Mouse (Mus musculus): Measurements from ENCODE around the gene Ctps2. TPM values are rescaled to one million over a fixed set of nuclear protein-coding genes. Genes with fewer than 3 reads are reported as not detected.

The Ctps2 gene
- total RNA-seq, 4 experiments from 2014 or later, result 10.4 to 13.8 (median 12.2) TPM

DNA sequence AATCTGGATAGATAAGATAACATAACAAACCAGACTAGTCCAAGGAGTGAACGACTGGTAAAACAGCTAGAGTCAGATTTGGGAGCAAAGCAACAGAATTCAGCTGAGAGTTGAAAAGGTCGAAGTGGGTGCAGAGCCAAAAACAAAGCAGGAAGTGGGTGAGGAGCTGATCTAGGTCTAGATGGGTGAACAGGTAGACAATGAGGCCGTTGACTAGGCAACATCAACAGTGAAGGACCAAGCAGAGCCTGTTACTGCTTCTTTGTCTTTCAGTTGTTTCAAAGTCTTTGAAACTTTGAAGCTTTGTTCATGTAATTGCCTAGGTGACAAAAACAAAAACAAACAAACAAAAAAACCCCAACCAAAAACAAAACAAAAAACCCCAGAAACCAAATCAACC is 75.2 kb downstream of the Ctps2 start:
- no peak for DNase-seq (ENCODE audit: low spot score)

DNA sequence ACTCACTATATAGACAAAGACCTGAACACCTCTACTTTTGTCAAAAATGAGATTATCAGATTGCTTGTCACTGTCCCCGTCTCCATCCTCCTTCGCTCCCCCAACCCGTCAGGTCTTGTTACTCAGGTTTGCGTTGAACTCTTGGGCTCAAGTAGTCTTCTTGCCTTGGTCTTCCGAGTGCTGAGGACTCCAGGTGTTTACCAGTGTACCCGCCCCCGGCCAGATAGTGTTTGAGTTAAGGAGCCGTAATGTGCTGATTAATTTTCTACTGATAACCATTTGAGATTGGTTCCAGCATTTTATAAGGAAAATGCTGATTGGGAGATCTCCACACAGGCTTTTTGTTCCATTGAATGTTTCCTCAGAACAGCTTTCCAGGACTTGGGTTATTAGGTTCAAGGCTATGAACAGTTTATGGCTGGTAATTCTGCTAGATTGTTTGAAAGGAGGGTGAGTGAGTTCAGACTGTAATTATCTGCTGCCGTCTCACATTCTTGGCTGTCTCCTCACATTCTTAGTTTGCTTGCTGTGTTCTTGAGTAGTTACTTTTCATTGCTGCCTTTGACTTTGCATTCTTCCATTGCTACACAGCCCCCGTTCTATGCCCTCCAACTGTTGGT is 85.9 kb downstream of the Ctps2 start:
- no peak for DNase-seq (ENCODE audit: low spot score)

DNA sequence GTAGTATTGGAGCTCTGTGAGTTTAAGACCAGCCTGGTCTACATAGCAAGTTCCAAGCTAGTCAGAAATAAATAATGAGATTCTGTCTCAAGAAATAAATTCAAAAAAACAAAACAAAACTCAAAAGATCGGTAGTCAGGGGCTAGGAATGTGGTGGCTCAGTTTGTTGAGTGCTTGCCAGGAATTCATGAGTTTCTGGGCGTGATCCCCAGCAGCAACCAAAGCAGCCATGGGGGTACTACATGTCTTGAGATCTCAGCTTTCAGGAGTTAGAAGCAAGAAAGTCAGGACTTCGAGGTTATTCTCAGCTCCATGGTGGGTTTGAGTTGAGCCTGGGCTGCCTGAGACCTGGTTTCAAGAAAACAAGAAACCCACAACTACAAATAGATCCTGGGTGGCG is 90.4 kb downstream of the Ctps2 start:
- no peak for DNase-seq (ENCODE audit: low spot score)

DNA sequence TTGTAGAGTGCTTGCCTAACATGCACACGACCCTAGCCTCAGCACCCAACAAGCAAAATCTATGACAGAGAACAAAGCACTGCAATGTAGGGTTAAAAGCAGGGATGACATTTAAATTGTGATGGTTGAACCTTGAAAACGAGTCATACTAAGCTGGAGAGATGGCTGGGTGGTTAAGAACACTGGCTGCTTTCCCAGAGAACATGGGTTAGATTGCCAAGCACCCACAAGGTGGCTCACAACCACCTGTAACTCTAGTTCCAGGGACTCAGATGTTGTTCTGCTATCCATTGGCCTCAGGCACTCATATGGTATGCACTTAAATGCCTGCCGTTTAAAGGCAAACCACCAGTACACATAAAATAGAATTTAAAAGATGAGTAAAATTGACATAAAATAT is 91.1 kb downstream of the Ctps2 start:
- no peak for DNase-seq (ENCODE audit: low spot score)

DNA sequence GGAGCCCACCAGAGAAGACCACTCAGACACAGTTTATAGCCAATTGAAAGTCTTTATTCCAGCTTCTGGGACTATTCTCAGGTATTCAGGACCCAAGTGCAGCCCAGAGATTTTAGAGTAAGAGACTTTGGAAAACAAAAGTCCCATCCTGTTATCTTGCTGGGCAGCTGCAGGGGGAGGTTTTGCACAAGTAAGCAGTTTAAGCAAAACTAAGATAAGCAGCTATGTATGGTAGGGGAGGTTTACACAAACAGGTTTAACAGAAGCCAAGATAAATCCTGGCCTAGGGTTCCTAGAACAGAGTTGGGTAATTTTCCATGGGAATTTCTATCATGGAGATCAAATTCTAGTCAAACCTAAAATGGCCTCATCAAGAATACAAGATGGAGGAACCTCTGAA is 126.8 kb downstream of the Ctps2 start:
- no peak for DNase-seq (ENCODE audit: low spot score)

DNA sequence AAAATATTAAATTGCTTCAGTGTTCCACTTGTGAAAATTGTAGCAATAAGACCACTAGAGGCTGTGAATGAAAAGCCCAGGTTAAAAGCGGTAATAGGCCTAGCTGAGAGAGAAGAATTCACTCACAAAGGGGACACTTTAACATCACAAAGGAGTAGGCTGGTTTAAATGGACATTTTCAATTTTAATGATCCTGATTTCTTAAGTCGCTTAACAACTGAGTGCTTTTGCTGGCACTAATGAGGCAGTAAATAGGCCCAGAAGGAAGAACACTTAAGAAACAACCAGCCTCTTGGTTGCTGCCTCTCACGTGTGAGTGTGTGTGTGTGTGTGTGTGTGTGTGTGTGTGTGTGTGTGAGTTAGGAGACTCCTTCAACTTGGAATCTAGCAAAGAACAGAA is 137.7 kb downstream of the Ctps2 start:
- no peak for DNase-seq (ENCODE audit: low spot score)

DNA sequence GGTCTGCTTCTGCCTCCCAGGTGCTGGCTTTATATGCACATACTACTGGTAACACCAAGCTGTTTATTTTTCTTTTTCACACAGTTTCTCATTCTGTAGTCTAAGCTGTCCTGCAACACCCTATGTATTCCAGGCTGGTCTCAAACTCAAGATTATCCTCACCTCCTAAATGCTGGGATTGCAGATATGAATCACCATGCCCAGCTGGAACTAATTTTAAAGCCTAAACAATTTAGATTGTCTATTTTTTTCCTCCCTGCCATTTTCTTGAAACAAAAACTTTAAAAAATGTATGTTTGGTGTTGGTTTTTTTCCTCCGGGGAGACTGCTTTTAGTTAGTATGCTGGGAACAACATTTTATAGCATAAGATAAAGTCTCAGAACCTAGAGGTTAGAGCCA is 141.7 kb downstream of the Ctps2 start:
- no peak for DNase-seq (ENCODE audit: low spot score)

DNA sequence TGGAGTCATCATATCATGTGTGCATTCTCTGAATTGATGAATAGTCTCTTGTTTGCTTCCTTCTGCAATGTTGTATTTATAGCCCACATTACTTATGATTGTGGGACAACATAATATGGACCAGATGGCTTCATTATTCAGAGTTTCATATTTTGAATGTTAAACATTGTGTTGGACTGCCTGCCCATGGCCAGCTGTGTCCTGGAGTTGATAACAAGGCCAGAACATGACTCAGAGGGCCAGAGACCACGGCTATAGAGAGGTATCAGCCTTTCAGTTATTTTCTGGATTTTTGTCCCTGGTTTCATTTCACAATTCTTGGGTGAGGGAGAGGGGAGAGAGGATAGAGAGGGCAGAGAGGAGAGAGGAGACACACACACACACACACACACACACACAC is 162.9 kb downstream of the Ctps2 start:
- DNase-seq (ENCODE audit: low spot score), result no peak

Small RNAs within 50 kb of the gene (microRNA-seq; reads per million reads assigned to microRNA genes)
- not detected for gene Mir3473a

Other genes with a start within 250 kb of the Ctps2 start
- 100 to 1,000 TPM; 150 to 163 (median 160) TPM for gene Rbbp7, start 140.8 kb upstream of the Ctps2 start, total RNA-seq (2022)
- gene Txlng, start 71.8 kb upstream of the Ctps2 start, total RNA-seq (2022), result 1 to 10 TPM; 6.7 to 8.6 (median 8.3) TPM
- gene Syap1, start 12.8 kb upstream of the Ctps2 start, total RNA-seq (2022), result 10 to 100 TPM; 28.5 to 30.8 (median 29.4) TPM
- not detected for gene S100g, start 63.4 kb downstream of the Ctps2 start, total RNA-seq (2022)